In genomic region chr10:52418931-52419330, GRCm38 (mm10) we compare ENCODE assay signal across 9 mouse cellular contexts. TPM values are rescaled to one million over a fixed set of nuclear protein-coding genes. Genes with fewer than 3 reads are reported as not detected.
A peak's percentile ranks its signal among the peaks of the same experiment; 100 is the strongest.
DNase-seq lines count a peak whose midpoint lies in the region; ATAC-seq and TF ChIP-seq lines count a peak whose summit lies in the region.
"Had no signal": no experiment of that assay in that cellular context is flagged by ENCODE, and none has a peak within 500 bp of the region (broad histone marks: within the 10 kb centered on the region; RNA-seq: fewer than 3 reads in every experiment).

No protein-coding gene starts in this region.

- H3K27ac ChIP-seq in heart, embryonic 16.5 days (ENCODE audit: low read length) = peak overlapping the region; percentile 95
- no peak overlapping the region for H3K27ac ChIP-seq in hindbrain, embryonic 11.5 days (ENCODE audit: low read depth, low read length)
- no peak overlapping the region for H3K27ac ChIP-seq in midbrain, embryonic 11.5 days (ENCODE audit: low read depth, low read length)

- peaks cover 30% of the 10 kb centered on the region for H3K4me1 ChIP-seq in heart, embryonic 16.5 days (ENCODE audit: control insufficient read depth, insufficient read depth, low read length)
- peaks cover 16% of the 10 kb centered on the region for H3K4me1 ChIP-seq in G1E (ENCODE audit: insufficient read depth, low read depth, low read length)
- H3K4me1 ChIP-seq in hindbrain, embryonic 11.5 days (replicated peaks; ENCODE audit: control insufficient read depth, insufficient read depth, low read length) = 0 out of 2 replicates have a peak, but pooled peaks cover 5% of the 10 kb centered on the region
- H3K4me1 ChIP-seq in midbrain, embryonic 11.5 days (ENCODE audit: control insufficient read depth, insufficient read depth, low read length) = peaks cover 10% of the 10 kb centered on the region

- H3K36me3 ChIP-seq in heart, embryonic 16.5 days (ENCODE audit: control insufficient read depth, insufficient read depth) = no peaks in the 10 kb centered on the region
- peaks cover 11% of the 10 kb centered on the region for H3K36me3 ChIP-seq in G1E (replicated peaks)
- H3K36me3 ChIP-seq in hindbrain, embryonic 11.5 days (ENCODE audit: control insufficient read depth, insufficient read depth, low read length) = no peaks in the 10 kb centered on the region
- H3K36me3 ChIP-seq in midbrain, embryonic 11.5 days (ENCODE audit: control insufficient read depth, insufficient read depth, low read length) = no peaks in the 10 kb centered on the region

- no peak for TF ChIP-seq CTCF in G1E (IDR thresholded peaks at IDR 0.05; ENCODE audit: low read depth, low read length)

- no peaks in the 10 kb centered on the region for H3K9me3 ChIP-seq in heart, embryonic 16.5 days (replicated peaks; ENCODE audit: control insufficient read depth, low read length)
- H3K9me3 ChIP-seq in G1E (replicated peaks) = no peaks in the 10 kb centered on the region
- H3K9me3 ChIP-seq in hindbrain, embryonic 11.5 days (ENCODE audit: control insufficient read depth, low read length) = no peaks in the 10 kb centered on the region
- no peaks in the 10 kb centered on the region for H3K9me3 ChIP-seq in midbrain, embryonic 11.5 days (ENCODE audit: control insufficient read depth, low read length)

- no peak for DNase-seq in heart, postnatal 4 days
- no peak for DNase-seq in G1E (ENCODE audit: low spot score)
- DNase-seq in hindbrain, embryonic 11.5 days (ENCODE audit: low spot score) = no peak
- DNase-seq in midbrain, embryonic 11.5 days (ENCODE audit: low spot score, missing footprints) = no peak
- DNase-seq in frontal cortex, postnatal 36 days (ENCODE audit: low spot score in 2 of 2) = no peak
- DNase-seq in adrenal gland, postnatal 4 days (ENCODE audit: low spot score in 2 of 2) = no peak
- no peak for DNase-seq in right cerebral cortex, postnatal 10 days (ENCODE audit: low spot score in 2 of 2)

- ATAC-seq in heart, embryonic 16.5 days (replicated peaks; ENCODE audit: extremely low read depth, insufficient read depth, low FRiP score) = no peak
- ATAC-seq in G1E (ENCODE audit: extremely low read depth, insufficient number of reproducible peaks, low FRiP score, poor library complexity, severe bottlenecking) = no peak
- ATAC-seq in hindbrain, embryonic 11.5 days (ENCODE audit: low FRiP score) = no peak
- no peak for ATAC-seq in midbrain, embryonic 11.5 days (ENCODE audit: low FRiP score)

- peak overlapping the region; percentile 69 for H3K4me2 ChIP-seq in heart, embryonic 16.5 days (ENCODE audit: low read depth, low read length)
- peak overlapping the region; percentile 64 for H3K4me2 ChIP-seq in hindbrain, embryonic 11.5 days (replicated peaks; ENCODE audit: low read depth, low read length)
- H3K4me2 ChIP-seq in midbrain, embryonic 11.5 days = peak overlapping the region; percentile 68

- peak overlapping the region; percentile 87 for H3K4me3 ChIP-seq in heart, embryonic 16.5 days (ENCODE audit: low read length)
- peak overlapping the region; percentile 93; the same call in 1 of the 2 replicates for H3K4me3 ChIP-seq in G1E (ENCODE audit: low read depth, low read length)
- peak overlapping the region; percentile 94 for H3K4me3 ChIP-seq in hindbrain, embryonic 11.5 days (ENCODE audit: low read depth, low read length)
- H3K4me3 ChIP-seq in midbrain, embryonic 11.5 days (ENCODE audit: low read depth, low read length) = peak overlapping the region; percentile 95

- H3K27me3 ChIP-seq in heart, embryonic 16.5 days (ENCODE audit: control insufficient read depth, insufficient read depth, low read length) = no peaks in the 10 kb centered on the region
- H3K27me3 ChIP-seq in G1E (ENCODE audit: insufficient read depth, low read length) = no peaks in the 10 kb centered on the region
- H3K27me3 ChIP-seq in hindbrain, embryonic 11.5 days (ENCODE audit: control insufficient read depth, insufficient read depth, low read length) = no peaks in the 10 kb centered on the region
- H3K27me3 ChIP-seq in midbrain, embryonic 11.5 days (ENCODE audit: control insufficient read depth, insufficient read depth, low read length) = no peaks in the 10 kb centered on the region

- peak overlapping the region; percentile 93 for H3K9ac ChIP-seq in heart, embryonic 16.5 days (ENCODE audit: low read length)
- peak overlapping the region; percentile 38 for H3K9ac ChIP-seq in hindbrain, embryonic 11.5 days (ENCODE audit: low read depth, low read length)
- H3K9ac ChIP-seq in midbrain, embryonic 11.5 days (ENCODE audit: low read length) = peak overlapping the region; percentile 91

- 21% methylated on average over 5 of the region's 5 CpGs for WGBS in heart, embryonic 16.5 days
- 71% methylated on average over 5 of the region's 5 CpGs for WGBS in hindbrain, embryonic 11.5 days
- WGBS in midbrain, embryonic 11.5 days = 74% methylated on average over 5 of the region's 5 CpGs

RNA-seq across cellular contexts. Expression of gene Nus1, which starts 1.6 kb away (rescaled TPM):
- 8.3 and 8.4 TPM in 2 replicates for polyA plus RNA-seq in heart, embryonic 16.5 days (2015; fragmentation: Nextera tagmentation; extraction: Ambion mirVana)
- 10 to 100 TPM; 28.3 to 32.9 TPM for total RNA-seq in heart, postnatal 4 days (2021)
- total RNA-seq in G1E (2014; fragmentation: Nextera tagmentation) = 8.3 and 12.0 TPM in 2 replicates
- 10.2 and 12.7 TPM in 2 replicates for total RNA-seq in G1E (2017)
- polyA plus RNA-seq in G1E (2012) = 7.6 and 9.0 TPM in 2 replicates
- 17.1 and 17.6 TPM in 2 replicates for polyA plus RNA-seq in hindbrain, embryonic 11.5 days (2014; fragmentation: Nextera tagmentation; extraction: Ambion mirVana)
- 16.4 and 16.6 TPM in 2 replicates for polyA plus RNA-seq in midbrain, embryonic 11.5 days (2014; fragmentation: Nextera tagmentation; extraction: Ambion mirVana)
- 10 to 100 TPM; 49.7 to 56.4 TPM for total RNA-seq in adrenal gland, postnatal 4 days (2021)

RNA-seq across cellular contexts. Expression of gene Nepn, which starts 30.2 kb away (rescaled TPM):
- polyA plus RNA-seq in heart, embryonic 16.5 days (2015; fragmentation: Nextera tagmentation; extraction: Ambion mirVana) = not detected in 2 replicates
- under 1 TPM in 1 of 2 experiments, not detected in 1; 0.19 TPM for total RNA-seq in heart, postnatal 4 days (2021)
- not detected in 2 replicates for total RNA-seq in G1E (2014; fragmentation: Nextera tagmentation)
- total RNA-seq in G1E (2017) = not detected in 2 replicates
- not detected in 2 replicates for polyA plus RNA-seq in G1E (2012)
- not detected in 2 replicates for polyA plus RNA-seq in hindbrain, embryonic 11.5 days (2014; fragmentation: Nextera tagmentation; extraction: Ambion mirVana)
- not detected in 2 replicates for polyA plus RNA-seq in midbrain, embryonic 11.5 days (2014; fragmentation: Nextera tagmentation; extraction: Ambion mirVana)
- total RNA-seq in adrenal gland, postnatal 4 days (2021) = under 1 TPM; 0.28 to 0.42 TPM
- total RNA-seq: hematopoietic stem cell, adult 5-6 weeks had no signal

RNA-seq across cellular contexts. Expression of gene Gopc, which starts 37.0 kb away (rescaled TPM):
- polyA plus RNA-seq in heart, embryonic 16.5 days (2015; fragmentation: Nextera tagmentation; extraction: Ambion mirVana) = 13.7 and 14.3 TPM in 2 replicates
- total RNA-seq in heart, postnatal 4 days (2021) = 10 to 100 TPM; 19.2 to 19.6 TPM
- total RNA-seq in G1E (2014; fragmentation: Nextera tagmentation) (15.0 and 16.8 TPM in 2 replicates), G1E (2017) (8.9 and 14.1 TPM in 2 replicates)
- 1.5 and 1.9 TPM in 2 replicates for polyA plus RNA-seq in G1E (2012)
- 19.8 and 20.6 TPM in 2 replicates for polyA plus RNA-seq in hindbrain, embryonic 11.5 days (2014; fragmentation: Nextera tagmentation; extraction: Ambion mirVana)
- polyA plus RNA-seq in midbrain, embryonic 11.5 days (2014; fragmentation: Nextera tagmentation; extraction: Ambion mirVana) = 15.7 and 15.9 TPM in 2 replicates
- total RNA-seq in adrenal gland, postnatal 4 days (2021) = 10 to 100 TPM; 26.9 to 29.4 TPM

Comparison
In these comparisons a context has a peak if more than half of its experiments do, and no peak if none do; other contexts are left out.
1. H3K9ac ChIP-seq: peak in every context shown above with its lines; median percentile 93 in heart, embryonic 16.5 days; 91 in midbrain, embryonic 11.5 days; 38 in hindbrain, embryonic 11.5 days.